Mouse (Mus musculus) lung, adult 2 months (tissue): Measurements from ENCODE around the gene Armc2.

Experiments used
- CTCF ChIP-seq: fragments of 200-500 bp; IDR thresholded peaks from 2 replicates; pipeline ENCODE4 v1.5.1; 2011; ENCODE audit warnings: mild to moderate bottlenecking, low read length, control low read depth; ENCODE audit not compliant: insufficient read depth
- POLR2A ChIP-seq: fragments of 200-500 bp; IDR thresholded peaks from 2 replicates; pipeline ENCODE4 v1.6.1; 2011; ENCODE audit warnings: low read depth, mild to moderate bottlenecking, control low read depth, low read length, borderline replicate concordance; ENCODE audit errors: extremely low read depth

GRCm38 (mm10) chr10:41912290-41912994 lies 105.8 kb downstream of the Armc2 start:
- TF ChIP-seq CTCF (no peak), POLR2A (no peak)
